Mouse (Mus musculus): ENCODE data around the gene Dab1. TPM values are rescaled to one million over a fixed set of nuclear protein-coding genes. Genes with fewer than 3 reads are reported as not detected.

Dab1 gene
- polyA plus RNA-seq, 1 experiment from 2014 or later: 123 TPM

- no peaks in the 10 kb centered on the region for H3K9me3 ChIP-seq (replicated peaks; ENCODE audit: control insufficient read depth, low read length, poor library complexity, severe bottlenecking)
- WGBS: 24% methylated on average over 7 of the region's 7 CpGs
- no peak for ATAC-seq
Measured at GRCm38 (mm10) chr4:104214724-104215123, 595.6 kb downstream of the Dab1 start.

GRCm38 (mm10) chr4:104217336-104217735 lies 598.2 kb downstream of the Dab1 start:
- ATAC-seq: peak; percentile 56; the same call in 1 of the 2 replicates
- Histone ChIP-seq H3K27ac (ENCODE audit: low read length) (peak overlapping the region; percentile 18; the same call in 1 of the 2 replicates), H3K36me3 (ENCODE audit: control insufficient read depth, insufficient read depth, low read length) (no peaks in the 10 kb centered on the region)

More at GRCm38 (mm10) chr4:104214724-104215123, 595.6 kb downstream of the Dab1 start:
- peaks cover 28% of the 10 kb centered on the region for H3K4me1 ChIP-seq (ENCODE audit: control insufficient read depth, insufficient read depth, low read length)
- H3K9ac ChIP-seq (ENCODE audit: low read depth, low read length): no peak overlapping the region
- H3K4me3 ChIP-seq (ENCODE audit: low read depth, low read length): no peak overlapping the region
- H3K27me3 ChIP-seq (ENCODE audit: control insufficient read depth, insufficient read depth, low read depth, low read length): no peaks in the 10 kb centered on the region
- H3K4me2 ChIP-seq (ENCODE audit: low read length): no peak overlapping the region
- H3K36me3 ChIP-seq (ENCODE audit: control insufficient read depth, insufficient read depth, low read length): no peaks in the 10 kb centered on the region
- H3K27ac ChIP-seq (ENCODE audit: low read length): 0 out of 2 replicates have a peak overlapping the region, but pooled peaks have one; percentile 14

GRCm38 (mm10) chr4:104218765-104219164 lies 599.6 kb downstream of the Dab1 start:
- H3K9me3 ChIP-seq (replicated peaks; ENCODE audit: control insufficient read depth, low read length, poor library complexity, severe bottlenecking): no peaks in the 10 kb centered on the region
- H3K27me3 ChIP-seq (ENCODE audit: control insufficient read depth, insufficient read depth, low read depth, low read length): no peaks in the 10 kb centered on the region
- no peak overlapping the region for H3K4me2 ChIP-seq (ENCODE audit: low read length)
- 63% methylated on average over 6 of the region's 6 CpGs for WGBS
- no peak overlapping the region for H3K4me3 ChIP-seq (ENCODE audit: low read depth, low read length)
- no peak overlapping the region for H3K27ac ChIP-seq (ENCODE audit: low read length)
- H3K9ac ChIP-seq (ENCODE audit: low read depth, low read length): no peak overlapping the region
- no peak for ATAC-seq
- no peaks in the 10 kb centered on the region for H3K36me3 ChIP-seq (ENCODE audit: control insufficient read depth, insufficient read depth, low read length)
- peaks cover 26% of the 10 kb centered on the region for H3K4me1 ChIP-seq (ENCODE audit: control insufficient read depth, insufficient read depth, low read length)

More at GRCm38 (mm10) chr4:104217336-104217735, 598.2 kb downstream of the Dab1 start:
- Histone ChIP-seq H3K4me3 (ENCODE audit: low read depth, low read length) (no peak overlapping the region), H3K27me3 (ENCODE audit: control insufficient read depth, insufficient read depth, low read depth, low read length) (no peaks in the 10 kb centered on the region), H3K9ac (ENCODE audit: low read depth, low read length) (no peak overlapping the region), H3K4me2 (ENCODE audit: low read length) (peak overlapping the region; percentile 20), H3K9me3 (replicated peaks; ENCODE audit: control insufficient read depth, low read length, poor library complexity, severe bottlenecking) (no peaks in the 10 kb centered on the region), H3K4me1 (ENCODE audit: control insufficient read depth, insufficient read depth, low read length) (peaks cover 26% of the 10 kb centered on the region)
- 15% methylated on average over 4 of the region's 4 CpGs for WGBS

- Histone ChIP-seq H3K9ac (ENCODE audit: low read depth, low read length) (0 out of 2 replicates have a peak overlapping the region, but pooled peaks have one; percentile 25), H3K4me2 (ENCODE audit: low read length) (no peak overlapping the region), H3K36me3 (ENCODE audit: control insufficient read depth, insufficient read depth, low read length) (no peaks in the 10 kb centered on the region), H3K4me3 (ENCODE audit: low read depth, low read length) (no peak overlapping the region), H3K27ac (ENCODE audit: low read length) (peak overlapping the region; percentile 42; the same call in 1 of the 2 replicates), H3K27me3 (ENCODE audit: control insufficient read depth, insufficient read depth, low read depth, low read length) (no peaks in the 10 kb centered on the region), H3K9me3 (replicated peaks; ENCODE audit: control insufficient read depth, low read length, poor library complexity, severe bottlenecking) (no peaks in the 10 kb centered on the region), H3K4me1 (ENCODE audit: control insufficient read depth, insufficient read depth, low read length) (peaks cover 26% of the 10 kb centered on the region)
- no peak for ATAC-seq
- WGBS: 21% methylated on average over 3 of the region's 3 CpGs
Measured at GRCm38 (mm10) chr4:104220099-104220498, 600.9 kb downstream of the Dab1 start.

- no peaks in the 10 kb centered on the region for H3K9me3 ChIP-seq (replicated peaks; ENCODE audit: control insufficient read depth, low read length, poor library complexity, severe bottlenecking)
- WGBS: 87% methylated on average over 3 of the region's 3 CpGs
Measured at GRCm38 (mm10) chr4:104229296-104229695, 610.1 kb downstream of the Dab1 start.

GRCm38 (mm10) chr4:104246506-104246905 lies 627.3 kb downstream of the Dab1 start:
- Histone ChIP-seq H3K4me1 (ENCODE audit: control insufficient read depth, insufficient read depth, low read length) (no peaks in the 10 kb centered on the region), H3K36me3 (ENCODE audit: control insufficient read depth, insufficient read depth, low read length) (no peaks in the 10 kb centered on the region), H3K27me3 (ENCODE audit: control insufficient read depth, insufficient read depth, low read depth, low read length) (no peaks in the 10 kb centered on the region), H3K4me2 (ENCODE audit: low read length) (no peak overlapping the region), H3K27ac (ENCODE audit: low read length) (no peak overlapping the region), H3K9me3 (replicated peaks; ENCODE audit: control insufficient read depth, low read length, poor library complexity, severe bottlenecking) (no peaks in the 10 kb centered on the region), H3K9ac (ENCODE audit: low read depth, low read length) (no peak overlapping the region), H3K4me3 (ENCODE audit: low read depth, low read length) (no peak overlapping the region)
- WGBS: 82% methylated on average over 1 of the region's 1 CpGs
- no peak for ATAC-seq

More at GRCm38 (mm10) chr4:104229296-104229695, 610.1 kb downstream of the Dab1 start:
- no peak overlapping the region for H3K27ac ChIP-seq (ENCODE audit: low read length)
- no peak overlapping the region for H3K4me2 ChIP-seq (ENCODE audit: low read length)
- no peaks in the 10 kb centered on the region for H3K36me3 ChIP-seq (ENCODE audit: control insufficient read depth, insufficient read depth, low read length)
- no peak overlapping the region for H3K4me3 ChIP-seq (ENCODE audit: low read depth, low read length)
- no peak for ATAC-seq
- H3K27me3 ChIP-seq (ENCODE audit: control insufficient read depth, insufficient read depth, low read depth, low read length): no peaks in the 10 kb centered on the region
- H3K9ac ChIP-seq (ENCODE audit: low read depth, low read length): no peak overlapping the region
- H3K4me1 ChIP-seq (ENCODE audit: control insufficient read depth, insufficient read depth, low read length): 0 out of 2 replicates have a peak, but pooled peaks cover 2% of the 10 kb centered on the region

- no peak overlapping the region for H3K27ac ChIP-seq (ENCODE audit: low read length)
- WGBS: 74% methylated on average over 6 of the region's 6 CpGs
- H3K4me3 ChIP-seq (ENCODE audit: low read depth, low read length): no peak overlapping the region
- H3K4me2 ChIP-seq (ENCODE audit: low read length): no peak overlapping the region
- H3K36me3 ChIP-seq (ENCODE audit: control insufficient read depth, insufficient read depth, low read length): no peaks in the 10 kb centered on the region
- no peak for ATAC-seq
- no peaks in the 10 kb centered on the region for H3K9me3 ChIP-seq (replicated peaks; ENCODE audit: control insufficient read depth, low read length, poor library complexity, severe bottlenecking)
- no peak overlapping the region for H3K9ac ChIP-seq (ENCODE audit: low read depth, low read length)
- H3K4me1 ChIP-seq (ENCODE audit: control insufficient read depth, insufficient read depth, low read length): no peaks in the 10 kb centered on the region
- H3K27me3 ChIP-seq (ENCODE audit: control insufficient read depth, insufficient read depth, low read depth, low read length): no peaks in the 10 kb centered on the region
Measured at GRCm38 (mm10) chr4:104249462-104249861, 630.3 kb downstream of the Dab1 start.

- no peaks in the 10 kb centered on the region for H3K36me3 ChIP-seq (ENCODE audit: control insufficient read depth, insufficient read depth, low read length)
- no peaks in the 10 kb centered on the region for H3K27me3 ChIP-seq (ENCODE audit: control insufficient read depth, insufficient read depth, low read depth, low read length)
- no peak overlapping the region for H3K9ac ChIP-seq (ENCODE audit: low read depth, low read length)
- ATAC-seq: no peak
- 74% methylated on average over 8 of the region's 8 CpGs for WGBS
- H3K4me2 ChIP-seq (ENCODE audit: low read length): no peak overlapping the region
- H3K4me1 ChIP-seq (ENCODE audit: control insufficient read depth, insufficient read depth, low read length): peaks cover 3% of the 10 kb centered on the region; the same call in 1 of the 2 replicates
- H3K9me3 ChIP-seq (replicated peaks; ENCODE audit: control insufficient read depth, low read length, poor library complexity, severe bottlenecking): no peaks in the 10 kb centered on the region
- no peak overlapping the region for H3K4me3 ChIP-seq (ENCODE audit: low read depth, low read length)
- H3K27ac ChIP-seq (ENCODE audit: low read length): no peak overlapping the region
Measured at GRCm38 (mm10) chr4:104257776-104258175, 638.6 kb downstream of the Dab1 start.

GRCm38 (mm10) chr4:104269422-104270172 lies 650.4 kb downstream of the Dab1 start:
- Histone ChIP-seq H3K36me3 (ENCODE audit: control insufficient read depth, insufficient read depth, low read length) (no peaks in the 10 kb centered on the region), H3K9ac (ENCODE audit: low read depth, low read length) (no peak overlapping the region), H3K4me3 (ENCODE audit: low read depth, low read length) (no peak overlapping the region), H3K27ac (ENCODE audit: low read length) (peak overlapping the region; percentile 20; the same call in 1 of the 2 replicates), H3K27me3 (ENCODE audit: control insufficient read depth, insufficient read depth, low read depth, low read length) (no peaks in the 10 kb centered on the region), H3K9me3 (replicated peaks; ENCODE audit: control insufficient read depth, low read length, poor library complexity, severe bottlenecking) (no peaks in the 10 kb centered on the region), H3K4me1 (ENCODE audit: control insufficient read depth, insufficient read depth, low read length) (no peaks in the 10 kb centered on the region), H3K4me2 (ENCODE audit: low read length) (no peak overlapping the region)
- no peak for ATAC-seq
- 64% methylated on average over 6 of the region's 6 CpGs for WGBS
